ENCODE assay signal across 15 mouse cellular contexts in the genomic region with DNA sequence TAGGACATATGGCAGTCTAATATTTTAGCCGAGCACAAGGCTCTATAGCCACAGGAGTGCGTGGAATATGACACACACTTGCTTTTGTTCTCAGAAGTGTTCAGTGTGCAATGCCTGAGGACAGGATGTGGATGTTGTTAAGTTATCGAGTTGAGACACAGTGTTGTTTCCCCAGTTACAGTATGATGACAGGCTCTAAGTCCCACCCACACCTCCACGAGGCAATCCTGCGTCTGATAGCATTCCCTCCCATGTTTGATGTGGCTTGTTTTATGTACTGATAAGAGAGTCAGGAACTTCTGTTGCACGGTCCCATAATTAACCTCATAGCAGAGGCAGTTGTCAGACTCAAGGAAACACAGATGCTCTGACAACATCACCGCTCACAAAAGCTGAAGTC.
DNase-seq lines count a peak whose midpoint lies in the region; ATAC-seq and TF ChIP-seq lines count a peak whose summit lies in the region.
"Had no signal": no experiment of that assay in that cellular context is flagged by ENCODE, and none has a peak within 500 bp of the region (broad histone marks: within the 10 kb centered on the region; RNA-seq: fewer than 3 reads in every experiment).

No protein-coding gene starts in this region.

- no peak for TF ChIP-seq EP300 in MEL (IDR thresholded peaks at IDR 0.05; ENCODE audit: low read depth in 1 of 2, low read length in 2 of 2)

- H3K27me3 ChIP-seq in heart, embryonic 12.5 days (replicated peaks): no peaks in the 10 kb centered on the region
- H3K27me3 ChIP-seq in MEL (ENCODE audit: control insufficient read depth in 1 of 2, insufficient read depth in 2 of 2, low read length in 2 of 2): no peaks in the 10 kb centered on the region
- H3K27me3 ChIP-seq in intestine, postnatal 0 days (replicated peaks; ENCODE audit: control insufficient read depth, insufficient read depth, low read length): no peaks in the 10 kb centered on the region
- H3K27me3 ChIP-seq in hindbrain, embryonic 12.5 days: no peaks in the 10 kb centered on the region
- no peaks in the 10 kb centered on the region for H3K27me3 ChIP-seq in forebrain, embryonic 13.5 days
- H3K27me3 ChIP-seq: hindbrain, embryonic 15.5 days had no signal

- H3K4me3 ChIP-seq in heart, embryonic 12.5 days: no peak overlapping the region
- H3K4me3 ChIP-seq in MEL (ENCODE audit: control insufficient read depth in 1 of 2, insufficient read depth in 1 of 2, low read depth in 2 of 2, low read length in 2 of 2): no peak overlapping the region
- H3K4me3 ChIP-seq in intestine, postnatal 0 days (ENCODE audit: low read depth, low read length): no peak overlapping the region
- no peak overlapping the region for H3K4me3 ChIP-seq in hindbrain, embryonic 12.5 days
- H3K4me3 ChIP-seq in forebrain, embryonic 13.5 days: no peak overlapping the region
- H3K4me3 ChIP-seq: hindbrain, embryonic 15.5 days had no signal

- TF ChIP-seq RAD21 in MEL (IDR thresholded peaks at IDR 0.05; ENCODE audit: low read depth, low read length): no peak

- no peak for TF ChIP-seq POLR2A in MEL (IDR thresholded peaks at IDR 0.05; ENCODE audit: control insufficient read depth in 1 of 2, insufficient read depth in 1 of 2, low read depth in 1 of 2, low read length in 2 of 2, poor library complexity in 1 of 2)

- TF ChIP-seq CTCF in MEL (IDR thresholded peaks at IDR 0.05 in 2 of 3, conservative IDR thresholded peaks at IDR 0.05 in 1 of 3; ENCODE audit: control insufficient read depth in 1 of 3, insufficient read depth in 1 of 3, low read depth in 2 of 3, low read length in 3 of 3, poor library complexity in 1 of 3, severe bottlenecking in 1 of 3): no peak
- TF ChIP-seq CTCF in intestine, postnatal 0 days (IDR thresholded peaks at IDR 0.05; ENCODE audit: low read depth): no peak

- H3K36me3 ChIP-seq in heart, embryonic 12.5 days: no peaks in the 10 kb centered on the region
- H3K36me3 ChIP-seq in MEL (ENCODE audit: control insufficient read depth in 1 of 2, insufficient read depth in 2 of 2, low read length in 2 of 2): no peaks in the 10 kb centered on the region
- no peaks in the 10 kb centered on the region for H3K36me3 ChIP-seq in intestine, postnatal 0 days (ENCODE audit: control insufficient read depth, insufficient read depth)
- H3K36me3 ChIP-seq in hindbrain, embryonic 12.5 days: no peaks in the 10 kb centered on the region
- no peaks in the 10 kb centered on the region for H3K36me3 ChIP-seq in forebrain, embryonic 13.5 days (ENCODE audit: poor library complexity, severe bottlenecking)
- H3K36me3 ChIP-seq: hindbrain, embryonic 15.5 days had no signal

- no peak for ATAC-seq in heart, embryonic 12.5 days (ENCODE audit: insufficient number of reproducible peaks, low FRiP score)
- ATAC-seq in intestine, postnatal 0 days: peak; percentile 77
- no peak for ATAC-seq in hindbrain, embryonic 12.5 days (ENCODE audit: low FRiP score)
- ATAC-seq in forebrain, embryonic 13.5 days: no peak
- ATAC-seq: midbrain, embryonic 16.5 days had no signal

- no peak overlapping the region for H3K9ac ChIP-seq in heart, embryonic 12.5 days
- no peak overlapping the region for H3K9ac ChIP-seq in MEL (ENCODE audit: control insufficient read depth, low read depth, low read length, poor library complexity, severe bottlenecking)
- no peak overlapping the region for H3K9ac ChIP-seq in intestine, postnatal 0 days (ENCODE audit: low read depth, low read length)
- H3K9ac ChIP-seq in hindbrain, embryonic 12.5 days: no peak overlapping the region
- H3K9ac ChIP-seq in forebrain, embryonic 13.5 days: no peak overlapping the region
- H3K9ac ChIP-seq: hindbrain, embryonic 15.5 days had no signal

- WGBS in heart, embryonic 12.5 days: 18% methylated on average over 7 of the region's 7 CpGs
- WGBS in intestine, postnatal 0 days: 24% methylated on average over 7 of the region's 7 CpGs
- 76% methylated on average over 7 of the region's 7 CpGs for WGBS in hindbrain, embryonic 12.5 days
- WGBS in forebrain, embryonic 13.5 days: 75% methylated on average over 7 of the region's 7 CpGs

- H3K9me3 ChIP-seq in heart, embryonic 12.5 days (replicated peaks): peaks cover 3% of the 10 kb centered on the region; the same call in 1 of the 2 replicates
- H3K9me3 ChIP-seq in MEL (replicated peaks; ENCODE audit: insufficient read depth, low read length): no peaks in the 10 kb centered on the region
- no peaks in the 10 kb centered on the region for H3K9me3 ChIP-seq in intestine, postnatal 0 days (ENCODE audit: control insufficient read depth)
- H3K9me3 ChIP-seq in hindbrain, embryonic 12.5 days (replicated peaks): no peaks in the 10 kb centered on the region
- H3K9me3 ChIP-seq in forebrain, embryonic 13.5 days (replicated peaks): no peaks in the 10 kb centered on the region
- H3K9me3 ChIP-seq: hindbrain, embryonic 15.5 days had no signal

- peaks cover 7% of the 10 kb centered on the region for H3K4me1 ChIP-seq in heart, embryonic 12.5 days (replicated peaks)
- H3K4me1 ChIP-seq in MEL (ENCODE audit: control insufficient read depth in 1 of 2, insufficient read depth in 2 of 2, low read length in 2 of 2): no peaks in the 10 kb centered on the region
- peaks cover 10% of the 10 kb centered on the region for H3K4me1 ChIP-seq in intestine, postnatal 0 days (replicated peaks; ENCODE audit: control insufficient read depth, insufficient read depth, low read length)
- H3K4me1 ChIP-seq in hindbrain, embryonic 12.5 days: no peaks in the 10 kb centered on the region
- H3K4me1 ChIP-seq in forebrain, embryonic 13.5 days: no peaks in the 10 kb centered on the region
- H3K4me1 ChIP-seq: hindbrain, embryonic 15.5 days had no signal

- no peak overlapping the region for H3K27ac ChIP-seq in heart, embryonic 12.5 days (ENCODE audit: poor library complexity, severe bottlenecking)
- no peak overlapping the region for H3K27ac ChIP-seq in MEL (ENCODE audit: control insufficient read depth, low read depth, low read length)
- H3K27ac ChIP-seq in intestine, postnatal 0 days (ENCODE audit: low read depth, low read length): no peak overlapping the region
- H3K27ac ChIP-seq in hindbrain, embryonic 12.5 days: no peak overlapping the region
- H3K27ac ChIP-seq in forebrain, embryonic 13.5 days: no peak overlapping the region
- H3K27ac ChIP-seq: hindbrain, embryonic 15.5 days had no signal

- H3K79me2 ChIP-seq in MEL (ENCODE audit: control insufficient read depth, insufficient read depth, low read length, poor library complexity): no peaks in the 10 kb centered on the region

- DNase-seq in heart, adult 18-20 months: no peak
- peak; percentile 18 for DNase-seq in MEL (ENCODE audit: low read depth, low spot score)
- DNase-seq in naive thymus-derived CD4-positive, alpha-beta T cell, adult 2 months (ENCODE audit: low read depth): peak; percentile 93
- DNase-seq in cerebellum, adult 11 months: no peak
- DNase-seq: B cell, adult 2 months; embryo, embryonic 11 days; gastrocnemius, postnatal 14 days; lung, adult 18-20 months; spleen, adult 18-20 months had no signal

- peak overlapping the region; percentile 43 for H3K4me2 ChIP-seq in heart, embryonic 12.5 days
- H3K4me2 ChIP-seq in intestine, postnatal 0 days (replicated peaks; ENCODE audit: low read depth): no peak overlapping the region
- H3K4me2 ChIP-seq in hindbrain, embryonic 12.5 days (replicated peaks): no peak overlapping the region
- no peak overlapping the region for H3K4me2 ChIP-seq in forebrain, embryonic 13.5 days
- H3K4me2 ChIP-seq: hindbrain, embryonic 15.5 days had no signal

TF ChIP-seq in MEL, 35 proteins besides CTCF, POLR2A, EP300 and RAD21:
- no peak for TF ChIP-seq MYC (IDR thresholded peaks at IDR 0.05; ENCODE audit: low read depth, low read length)
- no peak for TF ChIP-seq TCF12 (IDR thresholded peaks at IDR 0.05; ENCODE audit: low read depth, low read length)
- TF ChIP-seq BHLHE40 (IDR thresholded peaks at IDR 0.05; ENCODE audit: borderline replicate concordance, low read depth, low read length): no peak
- no peak for TF ChIP-seq USF2 (IDR thresholded peaks at IDR 0.05; ENCODE audit: borderline replicate concordance in 1 of 2, insufficient read depth in 1 of 2, low read depth in 1 of 2, low read length in 2 of 2)
- no peak for TF ChIP-seq TAL1 (IDR thresholded peaks at IDR 0.05; ENCODE audit: low read length)
- TF ChIP-seq MAX (IDR thresholded peaks at IDR 0.05; ENCODE audit: low read length): no peak

Comparison
In these comparisons a context has a peak if more than half of its experiments do, and no peak if none do; other contexts are left out.
1. DNase-seq: peak in MEL (single experiment) and naive thymus-derived CD4-positive, alpha-beta T cell, adult 2 months (single experiment); none in heart, adult 18-20 months (0 of 2) and cerebellum, adult 11 months (single experiment).